Mouse (Mus musculus) hindbrain, embryonic 10.5 days (tissue): ENCODE measurements around the gene Pgm2l1. TPM values are rescaled to one million over a fixed set of nuclear protein-coding genes. Genes with fewer than 3 reads are reported as not detected.

Experiments used
- DNase-seq: peaks from one replicate; pipeline ENCODE4 v3.0.0-alpha.2; 2017; ENCODE audit warnings: low spot score
- H3K27ac ChIP-seq: fragments of 300-500 bp; sonication (generic); 2 replicates; pipeline ENCODE4 v1.5.1; 2016; ENCODE audit warnings: mild to moderate bottlenecking, moderate library complexity
- H3K27me3 ChIP-seq: fragments of 300-500 bp; sonication (generic); 2 replicates; pipeline ENCODE4 v1.6.1; 2016; ENCODE audit warnings: mild to moderate bottlenecking; ENCODE audit not compliant: poor library complexity, insufficient read depth, severe bottlenecking
- H3K36me3 ChIP-seq: fragments of 300-500 bp; sonication (generic); 2 replicates; pipeline ENCODE4 v1.6.1; 2016; ENCODE audit warnings: mild to moderate bottlenecking, moderate library complexity
- H3K4me1 ChIP-seq: fragments of 300-500 bp; sonication (generic); replicated peaks from 2 replicates; pipeline ENCODE4 v1.6.1; 2016; ENCODE audit warnings: mild to moderate bottlenecking
- H3K4me3 ChIP-seq: fragments of 300-500 bp; sonication (generic); 2 replicates; pipeline ENCODE4 v1.5.1; 2016; ENCODE audit warnings: mild to moderate bottlenecking, moderate library complexity
- H3K9me3 ChIP-seq: fragments of 300-500 bp; sonication (generic); 2 replicates; pipeline ENCODE4 v1.6.1; 2016; ENCODE audit warnings: mild to moderate bottlenecking, moderate library complexity
- WGBS: fragments of 180-500 bp; shearing (Covaris S2); methylation state at CpG from one replicate; pipeline ENCODE4 v1.1.7; 2016; 5-methylcytosine and 5-hydroxymethylcytosine counted together
- polyA plus RNA-seq: library from polyadenylated mRNA; unstranded; fragments of >200 nt; fragmentation: Nextera tagmentation; extraction: Ambion mirVana; gene quantifications from 2 replicates; pipeline ENCODE4 v1.2.1, GENCODE M21; 2016

Gene Pgm2l1
- polyA plus RNA-seq, 1 experiment from 2014 or later, result 5.1 TPM

DNA sequence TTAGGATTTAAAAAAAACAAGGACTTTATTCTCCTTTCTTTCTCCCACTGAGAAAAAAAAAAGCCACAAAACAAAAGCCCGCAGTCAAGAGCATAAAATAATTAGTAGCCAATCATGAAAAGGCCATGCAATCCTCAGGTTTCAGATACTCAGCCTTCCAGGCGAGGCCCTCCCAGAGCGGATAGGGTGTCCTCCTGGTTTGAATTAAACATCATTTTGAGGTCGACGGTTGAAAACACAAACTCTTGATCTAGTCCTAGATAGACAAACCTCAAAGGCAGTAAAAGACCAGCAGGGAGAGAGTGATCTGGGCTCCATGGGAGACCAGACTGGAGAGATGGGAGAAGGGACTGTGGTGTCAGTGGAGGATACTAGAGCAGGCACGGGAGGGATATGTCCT is 22.3 kb upstream of the Pgm2l1 start:
- no peak overlapping the region for H3K4me3 ChIP-seq
- peaks cover 7% of the 10 kb centered on the region; the same call in 1 of the 2 replicates for H3K27me3 ChIP-seq
- H3K27ac ChIP-seq, result no peak overlapping the region; the same call in 1 of the 2 replicates
- 74% methylated on average over 6 of the region's 6 CpGs for WGBS
- H3K9me3 ChIP-seq, result no peaks in the 10 kb centered on the region
- H3K36me3 ChIP-seq, result no peaks in the 10 kb centered on the region
- no peak for DNase-seq
- 0 out of 2 replicates have a peak, but pooled peaks cover 3% of the 10 kb centered on the region for H3K4me1 ChIP-seq

GRCm38 (mm10) chr7:100206144-100206543 is 21.1 kb upstream of the Pgm2l1 start:
- no peak for DNase-seq
- 91% methylated on average over 2 of the region's 2 CpGs for WGBS
- no peak overlapping the region for H3K27ac ChIP-seq
- peaks cover 7% of the 10 kb centered on the region; the same call in 1 of the 2 replicates for H3K27me3 ChIP-seq
- H3K36me3 ChIP-seq, result no peaks in the 10 kb centered on the region
- H3K4me1 ChIP-seq, result 0 out of 2 replicates have a peak, but pooled peaks cover 3% of the 10 kb centered on the region
- H3K4me3 ChIP-seq, result no peak overlapping the region
- H3K9me3 ChIP-seq, result no peaks in the 10 kb centered on the region

DNA sequence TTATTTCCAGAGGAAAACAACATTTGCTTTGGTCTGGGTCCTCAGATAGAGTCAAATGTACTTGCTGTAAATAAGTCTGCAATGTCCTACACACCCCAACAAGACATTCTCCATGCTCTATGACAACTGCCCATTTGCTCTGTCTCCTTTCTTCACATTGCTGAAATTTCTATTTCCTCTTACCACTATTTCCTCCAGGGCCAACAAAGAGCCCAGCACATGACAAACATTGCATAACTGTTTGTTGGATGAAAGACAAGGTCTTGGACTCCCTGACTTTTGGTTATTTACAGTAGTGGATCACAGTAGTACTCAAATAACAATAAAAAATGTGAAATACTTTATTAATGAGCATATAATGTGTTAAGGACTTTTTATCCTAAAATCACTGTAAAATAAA is 19.3 kb upstream of the Pgm2l1 start:
- H3K27ac ChIP-seq, result no peak overlapping the region
- no peaks in the 10 kb centered on the region for H3K9me3 ChIP-seq
- H3K4me1 ChIP-seq, result 0 out of 2 replicates have a peak, but pooled peaks cover 3% of the 10 kb centered on the region
- no peak for DNase-seq
- peaks cover 7% of the 10 kb centered on the region; the same call in 1 of the 2 replicates for H3K27me3 ChIP-seq
- no peak overlapping the region for H3K4me3 ChIP-seq
- H3K36me3 ChIP-seq, result no peaks in the 10 kb centered on the region

- Histone ChIP-seq H3K27ac (0 out of 2 replicates have a peak overlapping the region, but pooled peaks have one; percentile 79), H3K9me3 (no peaks in the 10 kb centered on the region), H3K36me3 (no peaks in the 10 kb centered on the region), H3K27me3 (no peaks in the 10 kb centered on the region), H3K4me1 (peaks cover 34% of the 10 kb centered on the region), H3K4me3 (no peak overlapping the region)
- DNase-seq, result no peak
- 81% methylated on average over 4 of the region's 4 CpGs for WGBS
Observed at GRCm38 (mm10) chr7:100214310-100214709, 12.9 kb upstream of the Pgm2l1 start.

GRCm38 (mm10) chr7:100215116-100215732 is 12.0 kb upstream of the Pgm2l1 start:
- no peak for DNase-seq
- 67% methylated on average over 6 of the region's 6 CpGs for WGBS

GRCm38 (mm10) chr7:100215976-100216375 is 11.2 kb upstream of the Pgm2l1 start:
- no peak for DNase-seq
- Histone ChIP-seq H3K27me3 (no peaks in the 10 kb centered on the region), H3K4me3 (no peak overlapping the region), H3K27ac (peak overlapping the region; percentile 79), H3K9me3 (no peaks in the 10 kb centered on the region), H3K36me3 (no peaks in the 10 kb centered on the region), H3K4me1 (peaks cover 34% of the 10 kb centered on the region)
- WGBS, result 43% methylated on average over 10 of the region's 10 CpGs

More at GRCm38 (mm10) chr7:100215116-100215732, 12.0 kb upstream of the Pgm2l1 start:
- no peaks in the 10 kb centered on the region for H3K9me3 ChIP-seq
- H3K4me3 ChIP-seq, result no peak overlapping the region
- H3K27me3 ChIP-seq, result no peaks in the 10 kb centered on the region
- H3K4me1 ChIP-seq, result peaks cover 34% of the 10 kb centered on the region
- no peaks in the 10 kb centered on the region for H3K36me3 ChIP-seq
- peak overlapping the region; percentile 79 for H3K27ac ChIP-seq

DNA sequence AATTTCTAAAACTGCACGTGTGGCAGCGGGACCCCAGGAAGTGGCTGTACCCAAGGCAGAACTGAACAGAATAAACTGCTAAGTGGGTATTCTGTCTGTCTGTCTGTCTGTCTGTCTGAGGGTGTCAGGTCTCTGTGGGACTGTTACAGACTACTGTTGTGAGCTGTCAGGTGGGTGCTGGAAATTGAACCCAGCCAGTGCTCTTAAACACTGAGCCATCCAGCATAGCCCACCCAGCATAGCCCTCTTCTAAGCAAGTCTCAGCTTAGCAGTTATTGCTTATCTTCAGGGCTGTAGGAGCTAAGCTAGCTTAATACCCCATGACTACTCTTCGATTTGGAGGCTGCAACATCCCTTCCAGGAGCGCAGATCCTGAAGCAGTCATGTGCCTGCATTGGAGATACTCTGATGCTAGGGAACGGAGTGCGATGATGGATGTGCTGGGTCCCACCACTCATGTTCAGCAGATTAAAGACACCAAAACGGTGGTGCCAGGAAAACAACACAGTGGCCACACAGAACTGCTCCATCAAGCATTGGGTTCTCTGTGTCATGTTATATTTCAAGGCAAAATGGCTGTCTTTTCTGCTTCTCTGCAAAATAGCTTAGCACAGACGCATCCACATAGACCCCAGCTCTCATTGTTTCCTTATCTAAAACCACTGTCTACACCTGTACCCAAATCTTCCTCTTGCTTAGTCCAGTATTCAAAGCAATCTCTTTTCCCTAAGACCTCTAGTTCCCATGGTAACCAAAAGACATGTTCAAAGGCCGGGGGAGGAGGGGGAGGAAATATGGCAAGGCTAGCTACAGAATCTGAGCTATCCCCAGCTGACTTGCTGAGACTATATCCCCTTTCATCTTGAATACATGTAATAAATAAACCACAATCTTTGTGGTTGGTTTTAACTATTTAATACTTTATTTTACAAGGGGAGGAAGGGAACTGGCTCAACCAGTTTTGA is 10.3 kb upstream of the Pgm2l1 start:
- Histone ChIP-seq H3K9me3 (no peaks in the 10 kb centered on the region), H3K36me3 (no peaks in the 10 kb centered on the region), H3K4me3 (no peak overlapping the region), H3K27me3 (no peaks in the 10 kb centered on the region), H3K27ac (peak overlapping the region; percentile 79), H3K4me1 (peaks cover 34% of the 10 kb centered on the region)
- WGBS, result 83% methylated on average over 9 of the region's 9 CpGs
- DNase-seq, result no peak

DNA sequence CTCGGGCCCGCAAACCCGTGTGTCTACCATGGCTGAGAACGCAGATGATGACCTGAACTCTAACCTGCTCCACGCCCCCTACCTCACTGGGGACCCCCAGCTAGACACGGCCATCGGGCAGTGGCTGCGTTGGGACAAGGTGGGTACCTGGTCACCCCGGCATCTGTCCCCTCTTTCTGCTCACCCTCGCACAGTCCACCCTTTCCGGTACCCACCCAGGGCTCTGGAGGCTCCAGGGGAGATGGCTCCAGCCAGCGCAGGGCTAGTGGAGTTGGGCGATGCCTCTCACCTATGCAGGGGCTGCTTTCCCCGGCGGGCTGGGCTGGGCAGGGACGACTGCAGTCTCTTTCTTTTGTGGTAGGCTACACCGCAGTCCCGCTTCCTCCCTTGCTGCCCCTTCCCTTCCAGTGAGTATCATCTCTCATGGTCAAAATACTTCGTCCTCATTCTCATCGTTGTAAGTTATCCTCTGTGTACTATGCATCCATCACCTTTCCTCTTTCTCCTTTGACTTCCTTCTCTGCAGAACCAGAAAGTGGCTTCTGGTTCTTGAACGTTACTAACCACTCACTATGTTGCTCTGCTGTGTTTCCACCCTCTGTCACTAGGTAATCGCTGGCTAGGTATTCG is 817 bp downstream of the Pgm2l1 start:
- no peaks in the 10 kb centered on the region for H3K36me3 ChIP-seq
- peak; percentile 45 for DNase-seq
- peaks cover 19% of the 10 kb centered on the region for H3K4me1 ChIP-seq
- H3K9me3 ChIP-seq, result no peaks in the 10 kb centered on the region
- peak overlapping the region; percentile 90 for H3K4me3 ChIP-seq
- under 1% methylated on average over 23 of the region's 23 CpGs for WGBS
- H3K27me3 ChIP-seq, result peaks cover 3% of the 10 kb centered on the region
- H3K27ac ChIP-seq, result peak overlapping the region; percentile 91

- no peak overlapping the region for H3K27ac ChIP-seq
- no peaks in the 10 kb centered on the region for H3K36me3 ChIP-seq
- WGBS, result 70% methylated on average over 3 of the region's 3 CpGs
- no peaks in the 10 kb centered on the region for H3K9me3 ChIP-seq
- H3K4me3 ChIP-seq, result peak overlapping the region; percentile 90
- DNase-seq, result no peak
- H3K27me3 ChIP-seq, result peaks cover 3% of the 10 kb centered on the region
- peaks cover 21% of the 10 kb centered on the region for H3K4me1 ChIP-seq
Observed at GRCm38 (mm10) chr7:100228957-100229356, 1.8 kb downstream of the Pgm2l1 start.

- no peak overlapping the region for H3K4me3 ChIP-seq
- no peaks in the 10 kb centered on the region for H3K36me3 ChIP-seq
- 93% methylated on average over 1 of the region's 1 CpGs for WGBS
- H3K27me3 ChIP-seq, result peaks cover 3% of the 10 kb centered on the region
- H3K27ac ChIP-seq, result no peak overlapping the region
- DNase-seq, result no peak
- peaks cover 23% of the 10 kb centered on the region for H3K4me1 ChIP-seq
- no peaks in the 10 kb centered on the region for H3K9me3 ChIP-seq
Observed at GRCm38 (mm10) chr7:100230646-100231045, 3.5 kb downstream of the Pgm2l1 start.

GRCm38 (mm10) chr7:100231661-100232060 is 4.5 kb downstream of the Pgm2l1 start:
- 74% methylated on average over 1 of the region's 1 CpGs for WGBS

DNA sequence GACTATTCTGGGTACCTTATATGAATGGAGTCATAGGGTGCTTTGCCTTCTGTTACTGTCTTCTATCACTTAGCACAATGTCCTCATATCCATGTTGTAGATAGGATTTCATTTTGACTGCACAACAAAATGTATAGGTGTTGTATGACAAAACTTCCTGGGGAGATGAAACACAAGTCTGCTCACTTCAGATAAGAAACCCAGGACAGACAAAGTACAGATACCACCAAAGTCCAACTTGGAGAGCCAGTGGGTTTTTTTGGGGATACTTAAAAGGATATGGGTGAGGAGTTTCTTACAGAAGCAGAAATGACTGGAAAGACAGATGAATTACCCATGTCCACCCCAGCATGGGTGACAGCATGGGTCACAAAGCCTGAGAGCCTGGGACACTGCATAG is 6.5 kb downstream of the Pgm2l1 start:
- Histone ChIP-seq H3K4me1 (peaks cover 8% of the 10 kb centered on the region), H3K27me3 (no peaks in the 10 kb centered on the region)

More at GRCm38 (mm10) chr7:100231661-100232060, 4.5 kb downstream of the Pgm2l1 start:
- Histone ChIP-seq H3K36me3 (no peaks in the 10 kb centered on the region), H3K4me1 (peaks cover 23% of the 10 kb centered on the region), H3K27me3 (no peaks in the 10 kb centered on the region), H3K27ac (no peak overlapping the region), H3K4me3 (no peak overlapping the region), H3K9me3 (no peaks in the 10 kb centered on the region)
- no peak for DNase-seq

More for the DNA sequence above, 6.5 kb downstream of the Pgm2l1 start:
- H3K9me3 ChIP-seq, result no peaks in the 10 kb centered on the region
- H3K36me3 ChIP-seq, result no peaks in the 10 kb centered on the region
- no peak overlapping the region for H3K4me3 ChIP-seq
- no peak for DNase-seq
- no peak overlapping the region for H3K27ac ChIP-seq
